Mouse (Mus musculus) liver, embryonic 15.5 days (tissue): Measurements from ENCODE around the gene Ctnnbl1. TPM values are rescaled to one million over a fixed set of nuclear protein-coding genes. Genes with fewer than 3 reads are reported as not detected.

Experiments used
- ATAC-seq: fragments of 200-750 bp; cut with Nextera tagmentation; 2 replicates; pipeline ENCODE4 v1.8.0; 2017; ENCODE audit warnings: moderate number of reproducible peaks, mild to moderate bottlenecking, moderate library complexity; ENCODE audit not compliant: insufficient read depth
- H3K27ac ChIP-seq: fragments of 300-500 bp; sonication (generic); replicated peaks from 2 replicates; pipeline ENCODE4 v1.5.1; 2015; ENCODE audit warnings: mild to moderate bottlenecking, inconsistent platforms
- H3K27me3 ChIP-seq: fragments of 300-500 bp; sonication (generic); 2 replicates; pipeline ENCODE4 v1.6.1; 2015; ENCODE audit warnings: mild to moderate bottlenecking, inconsistent platforms
- H3K36me3 ChIP-seq: fragments of 300-500 bp; sonication (generic); replicated peaks from 2 replicates; pipeline ENCODE4 v1.6.1; 2015; ENCODE audit warnings: moderate library complexity, mild to moderate bottlenecking, inconsistent platforms
- H3K4me1 ChIP-seq: fragments of 300-500 bp; sonication (generic); replicated peaks from 2 replicates; pipeline ENCODE4 v1.6.1; 2015; ENCODE audit warnings: inconsistent platforms
- H3K4me2 ChIP-seq: fragments of 300-500 bp; sonication (generic); 2 replicates; pipeline ENCODE4 v1.6.1; 2015; ENCODE audit warnings: moderate library complexity, mild to moderate bottlenecking, inconsistent platforms
- H3K4me3 ChIP-seq: fragments of 300-500 bp; sonication (generic); replicated peaks from 2 replicates; pipeline ENCODE4 v1.5.1; 2015; ENCODE audit warnings: mild to moderate bottlenecking, inconsistent platforms
- H3K9ac ChIP-seq: fragments of 300-500 bp; sonication (generic); 2 replicates; pipeline ENCODE4 v1.6.1; 2015; ENCODE audit warnings: moderate library complexity, mild to moderate bottlenecking, inconsistent platforms
- H3K9me3 ChIP-seq: fragments of 300-500 bp; sonication (generic); replicated peaks from 2 replicates; pipeline ENCODE4 v1.6.1; 2016; ENCODE audit warnings: inconsistent platforms
- WGBS: fragments of 180-500 bp; shearing (Covaris S2); methylation state at CpG from one replicate; pipeline ENCODE4 v1.1.7; 2015; ENCODE audit warnings: mixed read lengths; ENCODE audit not compliant: insufficient replicate concordance; 5-methylcytosine and 5-hydroxymethylcytosine counted together
- polyA plus RNA-seq: library from polyadenylated mRNA; unstranded; fragments of >200 nt; fragmentation: Nextera tagmentation; extraction: Ambion mirVana; gene quantifications from 2 replicates; pipeline ENCODE4 v1.2.1, GENCODE M21; 2015

Gene Ctnnbl1
- polyA plus RNA-seq, 1 experiment from 2014 or later, result 20.7 TPM

DNA sequence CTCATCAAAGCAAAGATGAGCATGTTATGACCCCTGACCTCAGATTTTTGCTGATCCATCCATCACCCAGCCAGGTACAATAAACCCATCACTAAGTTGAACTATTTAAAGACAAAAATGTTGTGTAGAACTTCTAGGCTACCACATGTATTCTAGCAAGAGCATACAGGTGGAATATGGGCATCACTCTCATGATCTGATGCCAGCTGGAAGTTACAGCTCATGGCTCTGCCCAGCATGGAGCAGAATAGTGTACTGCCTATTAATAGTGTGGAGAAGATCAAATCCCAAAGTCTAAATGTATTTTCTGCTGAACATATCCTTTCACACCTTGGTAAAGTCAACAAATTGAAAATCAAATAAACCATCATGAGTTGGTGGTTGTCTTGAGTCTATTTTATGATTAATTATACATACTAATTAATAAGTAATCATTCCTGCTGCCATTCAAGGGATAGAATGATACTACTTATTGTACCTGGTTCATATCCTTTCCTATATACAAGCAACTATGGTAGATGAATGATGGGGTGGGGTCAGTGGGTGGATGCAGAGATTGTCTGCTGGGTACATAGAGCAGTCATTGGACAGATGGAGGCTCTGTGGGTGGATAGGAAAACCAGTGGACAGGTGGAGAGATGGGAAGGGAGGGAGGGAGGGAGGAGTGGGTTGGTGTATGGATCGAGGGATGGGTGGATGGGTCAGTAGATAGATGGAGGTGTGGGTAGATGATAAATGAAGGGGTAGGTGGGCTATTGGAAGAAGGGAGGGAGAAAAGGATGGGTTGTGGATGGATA, 58.6 kb downstream of the Ctnnbl1 start:
- WGBS, result 71% methylated on average over 1 of the region's 1 CpGs

DNA sequence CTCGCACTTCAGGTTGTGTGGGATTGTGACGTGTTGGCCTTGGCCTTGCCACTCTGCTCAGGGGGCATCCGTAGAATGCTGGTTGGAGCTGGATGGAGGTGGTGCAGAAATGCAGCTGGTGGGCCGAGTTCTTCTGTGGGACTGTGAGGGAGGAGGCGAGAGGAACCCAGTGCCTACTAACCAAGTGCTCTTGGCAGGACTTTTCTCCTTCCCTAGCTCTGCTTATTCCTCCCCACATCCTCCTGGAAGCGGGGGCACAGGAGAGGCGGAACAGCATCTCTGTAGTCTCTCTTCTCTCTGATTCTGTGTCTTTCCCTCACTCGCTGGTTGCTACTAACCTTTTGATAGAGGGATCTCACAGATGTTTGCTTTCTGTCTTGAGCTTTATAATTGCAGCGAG, 62.3 kb downstream of the Ctnnbl1 start:
- H3K27ac ChIP-seq, result no peak overlapping the region
- H3K4me2 ChIP-seq, result no peak overlapping the region
- H3K9ac ChIP-seq, result no peak overlapping the region
- ATAC-seq, result no peak
- no peaks in the 10 kb centered on the region for H3K4me1 ChIP-seq
- no peaks in the 10 kb centered on the region for H3K9me3 ChIP-seq
- no peaks in the 10 kb centered on the region for H3K36me3 ChIP-seq
- no peak overlapping the region for H3K4me3 ChIP-seq
- no peaks in the 10 kb centered on the region for H3K27me3 ChIP-seq
- 69% methylated on average over 9 of the region's 9 CpGs for WGBS

More for the DNA sequence above, 58.6 kb downstream of the Ctnnbl1 start:
- ATAC-seq, result no peak
- H3K4me3 ChIP-seq, result no peak overlapping the region
- no peaks in the 10 kb centered on the region for H3K36me3 ChIP-seq
- no peaks in the 10 kb centered on the region for H3K27me3 ChIP-seq
- no peak overlapping the region for H3K9ac ChIP-seq
- H3K9me3 ChIP-seq, result no peaks in the 10 kb centered on the region
- no peak overlapping the region for H3K27ac ChIP-seq
- no peak overlapping the region for H3K4me2 ChIP-seq
- H3K4me1 ChIP-seq, result peaks cover 15% of the 10 kb centered on the region

GRCm38 (mm10) chr2:157800288-157800687, 63.1 kb downstream of the Ctnnbl1 start:
- H3K9ac ChIP-seq, result no peak overlapping the region
- no peak overlapping the region for H3K27ac ChIP-seq
- no peak overlapping the region for H3K4me3 ChIP-seq
- no peaks in the 10 kb centered on the region for H3K27me3 ChIP-seq
- no peak overlapping the region for H3K4me2 ChIP-seq
- no peaks in the 10 kb centered on the region for H3K4me1 ChIP-seq
- H3K9me3 ChIP-seq, result no peaks in the 10 kb centered on the region
- no peak for ATAC-seq
- no peaks in the 10 kb centered on the region for H3K36me3 ChIP-seq
- 74% methylated on average over 2 of the region's 2 CpGs for WGBS

GRCm38 (mm10) chr2:157800746-157801501, 63.7 kb downstream of the Ctnnbl1 start:
- no peak overlapping the region for H3K27ac ChIP-seq
- H3K27me3 ChIP-seq, result no peaks in the 10 kb centered on the region
- H3K4me2 ChIP-seq, result no peak overlapping the region
- H3K36me3 ChIP-seq, result no peaks in the 10 kb centered on the region
- H3K4me3 ChIP-seq, result no peak overlapping the region
- no peak overlapping the region for H3K9ac ChIP-seq
- H3K4me1 ChIP-seq, result no peaks in the 10 kb centered on the region
- no peak for ATAC-seq
- H3K9me3 ChIP-seq, result no peaks in the 10 kb centered on the region
- 74% methylated on average over 11 of the region's 11 CpGs for WGBS

- Histone ChIP-seq H3K4me2 (no peak overlapping the region), H3K36me3 (no peaks in the 10 kb centered on the region), H3K9ac (no peak overlapping the region), H3K27me3 (no peaks in the 10 kb centered on the region), H3K4me1 (no peaks in the 10 kb centered on the region), H3K4me3 (no peak overlapping the region), H3K27ac (no peak overlapping the region), H3K9me3 (no peaks in the 10 kb centered on the region)
- ATAC-seq, result no peak
- 43% methylated on average over 8 of the region's 8 CpGs for WGBS
These were observed 64.5 kb downstream of the Ctnnbl1 start for GRCm38 (mm10) chr2:157801505-157802357.

GRCm38 (mm10) chr2:157802666-157803065, 65.5 kb downstream of the Ctnnbl1 start:
- 76% methylated on average over 5 of the region's 5 CpGs for WGBS
- no peaks in the 10 kb centered on the region for H3K27me3 ChIP-seq
- H3K9ac ChIP-seq, result no peak overlapping the region
- H3K4me3 ChIP-seq, result no peak overlapping the region
- no peaks in the 10 kb centered on the region for H3K4me1 ChIP-seq
- no peaks in the 10 kb centered on the region for H3K9me3 ChIP-seq
- H3K4me2 ChIP-seq, result no peak overlapping the region
- no peaks in the 10 kb centered on the region for H3K36me3 ChIP-seq
- no peak for ATAC-seq
- no peak overlapping the region for H3K27ac ChIP-seq

DNA sequence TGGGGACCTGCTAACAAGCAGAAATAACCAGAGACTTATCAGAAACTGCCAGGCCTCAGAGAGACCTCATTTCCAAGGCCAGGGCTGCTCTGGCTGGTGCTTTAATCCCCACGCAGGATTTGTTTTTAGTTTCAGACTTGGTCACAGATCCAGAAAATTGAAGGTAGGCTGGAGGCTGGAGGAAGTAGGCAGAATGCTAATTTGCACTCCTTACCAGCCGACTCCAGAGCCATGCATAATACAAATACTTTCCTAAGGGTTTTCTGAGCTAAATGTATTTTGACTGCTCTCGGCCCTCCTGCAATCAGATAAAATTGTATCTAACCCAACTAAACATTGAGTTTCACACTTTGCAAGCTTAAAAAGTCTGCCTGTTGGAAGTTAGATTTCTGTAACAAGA, 67.2 kb downstream of the Ctnnbl1 start:
- Histone ChIP-seq H3K36me3 (0 out of 2 replicates have a peak, but pooled peaks cover 3% of the 10 kb centered on the region), H3K27me3 (no peaks in the 10 kb centered on the region), H3K4me3 (no peak overlapping the region), H3K4me2 (no peak overlapping the region), H3K9ac (no peak overlapping the region), H3K4me1 (0 out of 2 replicates have a peak, but pooled peaks cover 4% of the 10 kb centered on the region), H3K9me3 (no peaks in the 10 kb centered on the region), H3K27ac (no peak overlapping the region)
- ATAC-seq, result no peak
- WGBS, result 62% methylated on average over 3 of the region's 3 CpGs

- Histone ChIP-seq H3K9me3 (no peaks in the 10 kb centered on the region), H3K4me3 (no peak overlapping the region), H3K36me3 (0 out of 2 replicates have a peak, but pooled peaks cover 4% of the 10 kb centered on the region), H3K4me2 (no peak overlapping the region), H3K27ac (no peak overlapping the region), H3K4me1 (0 out of 2 replicates have a peak, but pooled peaks cover 4% of the 10 kb centered on the region), H3K27me3 (no peaks in the 10 kb centered on the region), H3K9ac (no peak overlapping the region)
- no peak for ATAC-seq
- 65% methylated on average over 3 of the region's 3 CpGs for WGBS
These were observed 67.9 kb downstream of the Ctnnbl1 start for GRCm38 (mm10) chr2:157805091-157805490.

- no peak for ATAC-seq
- no peak overlapping the region for H3K4me2 ChIP-seq
- WGBS, result 76% methylated on average over 4 of the region's 4 CpGs
- H3K27me3 ChIP-seq, result no peaks in the 10 kb centered on the region
- H3K27ac ChIP-seq, result no peak overlapping the region
- H3K36me3 ChIP-seq, result peaks cover 4% of the 10 kb centered on the region; the same call in 1 of the 2 replicates
- H3K4me1 ChIP-seq, result 0 out of 2 replicates have a peak, but pooled peaks cover 4% of the 10 kb centered on the region
- H3K4me3 ChIP-seq, result no peak overlapping the region
- no peaks in the 10 kb centered on the region for H3K9me3 ChIP-seq
- no peak overlapping the region for H3K9ac ChIP-seq
These were observed 69.9 kb downstream of the Ctnnbl1 start for GRCm38 (mm10) chr2:157807076-157807475.

DNA sequence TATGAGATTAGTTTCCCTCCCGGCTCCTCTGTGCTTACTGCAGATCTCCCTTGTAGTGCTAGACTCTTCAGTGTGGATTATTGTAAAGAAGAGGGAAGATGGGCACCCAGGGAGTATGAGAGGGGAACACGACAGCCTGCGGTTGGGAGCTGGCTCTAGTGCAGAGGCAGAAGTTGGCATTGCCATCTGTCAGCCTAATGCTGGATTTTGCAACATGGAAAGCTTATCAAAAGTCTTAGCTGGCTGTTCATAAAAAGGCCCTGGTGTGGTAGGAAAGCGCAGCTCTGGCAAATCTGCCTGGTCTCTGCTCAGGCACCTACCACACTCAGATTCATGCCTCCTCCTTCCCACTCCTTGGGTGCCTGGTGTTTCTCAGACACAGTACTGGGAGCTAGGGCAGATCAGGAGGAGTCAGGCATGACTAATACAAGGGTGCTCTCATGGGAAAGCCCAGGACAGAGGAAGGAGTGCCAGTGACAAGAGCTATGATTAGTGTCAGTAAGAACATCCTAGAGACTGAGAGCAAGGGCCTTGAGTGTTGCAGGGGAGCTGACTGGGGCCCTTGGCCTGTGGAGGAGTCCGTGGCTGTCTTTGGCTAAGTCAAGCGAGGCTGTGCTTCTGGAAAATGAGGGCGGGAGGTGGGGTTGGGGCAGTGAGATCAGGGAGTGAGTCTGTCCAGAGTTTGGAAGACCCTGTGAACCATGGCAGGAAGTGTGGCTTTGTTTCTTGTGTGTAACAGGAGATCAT, 70.6 kb downstream of the Ctnnbl1 start:
- no peak for ATAC-seq
- no peaks in the 10 kb centered on the region for H3K27me3 ChIP-seq
- peaks cover 4% of the 10 kb centered on the region; the same call in 1 of the 2 replicates for H3K36me3 ChIP-seq
- H3K27ac ChIP-seq, result no peak overlapping the region
- no peak overlapping the region for H3K4me2 ChIP-seq
- no peak overlapping the region for H3K9ac ChIP-seq
- 0 out of 2 replicates have a peak, but pooled peaks cover 4% of the 10 kb centered on the region for H3K4me1 ChIP-seq
- no peak overlapping the region for H3K4me3 ChIP-seq
- 71% methylated on average over 7 of the region's 7 CpGs for WGBS
- H3K9me3 ChIP-seq, result no peaks in the 10 kb centered on the region
